Mouse (Mus musculus) layer of hippocampus, adult 2 months (tissue): ENCODE measurements around the gene Zdhhc6. TPM values are rescaled to one million over a fixed set of nuclear protein-coding genes. Genes with fewer than 3 reads are reported as not detected.

Experiments
- DNase-seq, 2 experiments: peaks; one replicate each; pipeline ENCODE4 v3.0.0; 2022; ENCODE audit warnings: low spot score in 2 of 2
- H3K27ac ChIP-seq: fragments of 200-600 bp; 2 replicates; pipeline ENCODE4 v1.8.1; 2022
- H3K4me3 ChIP-seq: fragments of 200-600 bp; 2 replicates; pipeline ENCODE4 v1.8.1; 2022; ENCODE audit warnings: mild to moderate bottlenecking
- CTCF ChIP-seq: fragments of 200-600 bp; conservative IDR thresholded peaks from 2 replicates; pipeline ENCODE4 v1.8.1; 2022; ENCODE audit warnings: antibody characterized with exemption, mild to moderate bottlenecking, moderate library complexity
- total RNA-seq, 2 experiments: library from RNA; stranded (reverse); gene quantifications; 2 replicates each; pipeline ENCODE4 v1.2.3; 2021

Gene Zdhhc6
- total RNA-seq, 2 experiments from 2014 or later, result 28.3 to 29.2 TPM

- no peak overlapping the region for H3K27ac ChIP-seq
- TF ChIP-seq CTCF, result no peak
- H3K4me3 ChIP-seq, result no peak overlapping the region
Measured at GRCm38 (mm10) chr19:55331776-55332175, 15.9 kb upstream of the Zdhhc6 start.

DNA sequence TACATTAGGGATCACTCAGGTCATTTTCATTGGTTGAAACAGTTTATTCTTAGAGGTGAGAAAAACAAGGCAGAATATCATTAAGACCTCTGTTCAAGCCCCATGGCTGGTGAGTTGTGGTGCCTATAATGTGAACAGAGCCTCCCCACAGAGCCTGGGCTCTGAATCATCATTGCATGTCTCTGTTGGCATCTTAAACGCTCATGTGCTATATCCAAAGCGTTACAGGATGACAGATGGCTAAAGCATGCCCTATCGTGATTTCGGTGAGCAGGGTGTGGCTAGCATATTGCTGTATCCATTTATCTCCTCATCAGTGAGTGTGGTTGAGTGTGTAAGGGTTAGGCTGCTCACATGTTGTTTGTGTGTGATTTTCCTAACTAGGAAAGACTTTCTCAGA lies 11.7 kb upstream of the Zdhhc6 start:
- no peak overlapping the region for H3K4me3 ChIP-seq
- no peak for TF ChIP-seq CTCF
- DNase-seq, result no peak
- no peak overlapping the region for H3K27ac ChIP-seq

More at GRCm38 (mm10) chr19:55331776-55332175, 15.9 kb upstream of the Zdhhc6 start:
- DNase-seq, result no peak

DNA sequence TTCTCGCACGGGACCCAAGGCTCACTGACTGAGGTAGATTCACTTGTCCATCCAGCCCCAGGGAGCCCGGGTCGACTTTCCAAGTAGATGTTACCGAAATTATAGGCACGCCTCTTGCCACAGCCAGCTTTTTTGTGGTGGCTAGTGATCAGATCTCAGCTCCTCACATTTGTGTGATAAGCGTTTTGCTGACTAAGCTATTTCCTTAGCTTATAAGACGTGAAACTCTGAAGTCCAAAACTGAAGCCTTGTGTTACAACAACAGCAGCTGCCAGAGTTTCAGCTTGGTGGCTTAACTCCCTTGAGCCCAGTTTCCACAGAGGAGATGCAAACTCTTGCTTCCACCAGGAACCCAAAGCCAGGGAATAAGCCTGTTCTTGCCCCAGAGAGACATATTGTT lies 6.8 kb upstream of the Zdhhc6 start:
- DNase-seq, result no peak
- Histone ChIP-seq H3K4me3 (no peak overlapping the region), H3K27ac (no peak overlapping the region)
- TF ChIP-seq CTCF, result no peak

- TF ChIP-seq CTCF, result no peak
Measured at GRCm38 (mm10) chr19:55319521-55319920, 3.7 kb upstream of the Zdhhc6 start.

GRCm38 (mm10) chr19:55319036-55319435 lies 3.2 kb upstream of the Zdhhc6 start:
- no peak overlapping the region for H3K4me3 ChIP-seq
- no peak for DNase-seq
- no peak for TF ChIP-seq CTCF
- H3K27ac ChIP-seq, result no peak overlapping the region

More at GRCm38 (mm10) chr19:55319521-55319920, 3.7 kb upstream of the Zdhhc6 start:
- no peak for DNase-seq
- H3K4me3 ChIP-seq, result no peak overlapping the region
- H3K27ac ChIP-seq, result no peak overlapping the region

DNA sequence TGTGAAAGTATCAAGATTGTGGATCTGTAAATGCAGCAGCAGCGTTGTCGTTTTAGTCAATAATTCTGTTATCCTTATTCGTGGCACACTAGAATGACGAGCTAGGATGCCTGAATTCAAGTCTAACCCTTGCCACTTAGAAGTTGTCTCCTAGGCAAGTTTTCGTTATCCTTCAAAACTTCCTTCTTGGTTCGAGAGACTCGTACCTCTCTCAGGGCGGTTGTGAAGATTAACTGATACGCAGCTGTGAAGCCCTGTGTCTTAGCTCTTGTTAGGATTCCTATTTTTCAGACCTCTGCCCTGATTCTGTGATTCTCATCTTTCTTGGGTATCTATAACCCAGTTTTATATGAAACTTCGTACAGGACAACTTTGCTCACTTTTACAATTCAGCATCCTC lies 1.1 kb upstream of the Zdhhc6 start:
- H3K27ac ChIP-seq, result peak overlapping the region; percentile 94
- TF ChIP-seq CTCF, result no peak
- H3K4me3 ChIP-seq, result peak overlapping the region; percentile 85
- DNase-seq, result no peak

DNA sequence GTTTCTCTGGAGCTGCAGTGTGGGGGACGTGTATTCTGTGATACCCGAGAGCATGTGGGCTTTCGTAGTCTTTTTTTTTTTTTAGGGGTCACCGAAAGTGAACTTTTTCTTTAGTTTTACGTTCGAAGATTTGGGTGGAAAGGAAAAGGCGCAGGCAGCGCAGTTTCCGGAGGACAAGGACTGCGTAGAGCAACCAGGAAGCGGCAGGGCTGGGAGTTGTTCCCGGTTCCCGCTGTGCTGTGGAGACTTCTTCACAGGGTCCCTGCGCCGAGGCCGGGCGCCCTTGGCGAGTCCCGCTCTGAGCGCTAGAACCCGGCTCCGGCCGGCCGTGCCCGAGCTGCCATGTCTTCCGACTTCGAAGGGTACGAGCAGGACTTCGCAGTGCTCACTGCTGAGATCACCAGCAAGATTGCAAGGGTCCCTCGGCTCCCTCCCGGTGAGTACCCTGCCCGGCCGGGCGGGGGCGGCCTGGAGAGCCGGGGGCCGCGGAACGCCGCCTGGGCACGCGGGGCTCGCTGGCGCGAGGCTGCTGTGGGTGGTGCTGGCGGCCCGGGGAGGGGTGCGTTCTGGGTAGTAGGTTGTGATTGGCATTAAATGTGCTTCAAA lies 380 bp upstream of the Zdhhc6 start, which contains the start of gene Vti1a:
TSS of gene Vti1a (plus strand) at position 187 of the 606 bp plus-strand sequence.
- peak; percentile 77 for TF ChIP-seq CTCF
- DNase-seq, result peak; percentile 82 to 86
- Histone ChIP-seq H3K27ac (peak within 1 kb of the TSS; percentile 94), H3K4me3 (peak within 1 kb of the TSS; percentile 85)

DNA sequence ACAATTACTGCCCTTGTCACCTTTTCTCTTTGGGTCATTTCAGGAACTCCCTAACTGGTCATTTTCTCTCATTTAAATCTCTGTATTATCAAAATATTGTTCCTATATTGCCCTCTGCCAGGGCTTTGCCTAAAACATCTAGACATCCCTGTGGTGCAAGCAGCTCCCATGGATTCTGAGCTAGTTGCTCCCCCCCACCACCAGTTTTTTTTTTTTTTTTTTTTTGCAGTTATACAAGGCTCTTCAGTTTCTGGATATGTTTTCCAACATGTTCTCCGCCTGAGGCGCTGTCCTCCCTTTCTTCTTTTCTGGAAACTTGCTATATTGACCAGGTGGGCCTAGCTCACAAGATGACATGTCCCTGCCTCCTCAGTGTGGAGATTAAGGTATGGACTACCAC lies 2.2 kb downstream of the Zdhhc6 start:
- no peak for DNase-seq
- TF ChIP-seq CTCF, result no peak
- Histone ChIP-seq H3K4me3 (no peak overlapping the region), H3K27ac (no peak overlapping the region)

DNA sequence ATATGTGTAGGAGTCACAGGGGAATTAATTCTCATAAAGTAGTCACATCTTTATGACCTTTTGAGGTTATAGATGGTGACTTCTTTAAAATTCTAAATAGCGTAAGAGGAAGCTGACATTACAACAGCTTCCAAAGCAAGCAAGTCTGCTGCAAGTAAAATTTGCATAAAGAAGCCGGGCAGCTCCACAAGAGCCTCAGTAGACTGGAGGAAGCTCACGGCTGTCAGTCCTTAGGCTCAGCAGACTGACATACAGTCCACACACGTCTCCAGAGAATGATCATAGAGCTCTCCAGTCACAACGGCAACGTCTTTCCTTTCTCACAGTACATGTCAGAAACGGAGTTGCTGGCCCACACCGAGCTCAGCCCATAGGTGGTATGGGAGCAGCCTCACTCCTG lies 4.0 kb downstream of the Zdhhc6 start:
- Histone ChIP-seq H3K27ac (no peak overlapping the region), H3K4me3 (no peak overlapping the region)
- DNase-seq, result no peak
- TF ChIP-seq CTCF, result no peak

DNA sequence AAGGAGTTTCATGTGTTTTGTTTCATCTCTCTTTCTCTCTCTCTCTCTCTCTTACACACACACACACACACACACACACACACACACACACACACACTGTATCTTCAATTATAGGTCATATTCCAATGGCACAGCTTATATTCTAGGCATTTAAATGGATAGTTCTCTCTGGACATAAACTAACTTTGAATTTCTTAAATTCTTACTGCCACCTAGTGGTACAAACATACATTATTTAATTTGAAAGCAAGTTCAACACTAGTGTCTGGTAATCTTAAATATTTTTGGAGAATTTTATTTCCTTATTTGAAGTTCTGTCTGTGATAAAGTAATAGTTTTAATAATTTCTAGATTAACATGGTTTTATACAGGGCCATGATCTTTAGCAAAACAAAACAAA lies 10.8 kb downstream of the Zdhhc6 start:
- Histone ChIP-seq H3K4me3 (no peak overlapping the region), H3K27ac (no peak overlapping the region)
- DNase-seq, result no peak
- peak; percentile 77 for TF ChIP-seq CTCF

GRCm38 (mm10) chr19:55300525-55300924 lies 15.3 kb downstream of the Zdhhc6 start:
- no peak overlapping the region for H3K4me3 ChIP-seq
- no peak for TF ChIP-seq CTCF
- no peak for DNase-seq
- no peak overlapping the region for H3K27ac ChIP-seq

DNA sequence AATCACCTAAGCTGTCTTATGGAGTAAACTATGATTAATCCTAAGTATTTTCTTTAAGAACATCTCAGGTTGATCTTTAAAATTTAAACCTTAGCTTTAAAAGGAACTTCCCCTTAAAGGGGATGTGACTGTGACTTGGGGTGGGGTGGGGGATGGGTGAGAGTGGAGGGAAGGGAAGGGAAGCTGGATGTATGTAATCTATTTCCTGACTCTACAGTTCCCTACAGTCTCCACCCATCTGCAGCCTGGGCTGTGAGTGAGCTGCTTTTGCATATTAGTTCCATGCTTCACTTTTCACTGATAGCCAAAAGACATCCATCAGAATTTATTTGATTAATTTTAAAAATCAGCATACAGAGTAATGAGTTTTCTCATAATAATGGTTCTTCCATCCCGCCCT lies 16.5 kb downstream of the Zdhhc6 start:
- no peak overlapping the region for H3K4me3 ChIP-seq
- TF ChIP-seq CTCF, result no peak

GRCm38 (mm10) chr19:55297961-55298360 lies 17.9 kb downstream of the Zdhhc6 start:
- TF ChIP-seq CTCF, result no peak
- DNase-seq, result no peak
- Histone ChIP-seq H3K27ac (no peak overlapping the region), H3K4me3 (no peak overlapping the region)

More for the DNA sequence above, 16.5 kb downstream of the Zdhhc6 start:
- DNase-seq, result no peak
- H3K27ac ChIP-seq, result no peak overlapping the region

- no peak overlapping the region for H3K4me3 ChIP-seq
- no peak overlapping the region for H3K27ac ChIP-seq
- TF ChIP-seq CTCF, result no peak
- no peak for DNase-seq
Measured at GRCm38 (mm10) chr19:55297489-55297888, 18.3 kb downstream of the Zdhhc6 start.

DNA sequence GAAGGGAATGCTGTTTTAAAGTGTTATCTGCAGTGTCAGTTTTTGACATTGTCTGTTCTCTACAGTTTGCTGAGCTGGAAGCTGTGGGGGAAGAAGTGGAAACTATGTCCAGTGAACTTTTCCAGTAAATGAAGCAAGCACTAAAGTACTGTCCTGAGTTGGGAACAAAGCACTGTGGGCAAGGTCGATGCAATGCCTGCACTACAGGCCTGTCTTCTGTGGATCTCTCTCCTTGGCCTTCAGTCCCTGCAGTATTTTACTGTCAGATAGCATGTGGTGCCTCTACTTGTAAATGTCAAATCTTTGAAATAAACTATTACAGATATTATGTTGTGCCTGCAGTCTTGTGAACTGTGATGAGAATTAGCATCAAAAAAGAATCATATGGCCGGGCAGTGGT lies 19.5 kb downstream of the Zdhhc6 start:
- TF ChIP-seq CTCF, result no peak
- no peak for DNase-seq
- Histone ChIP-seq H3K27ac (no peak overlapping the region), H3K4me3 (no peak overlapping the region)
